Mouse (Mus musculus) CH12.LX (cell line): ENCODE measurements at regions not wholly inside any gene's neighbourhood (a gene's known extent, or its start where the extent isn't known, plus 50 kb on each side); places are given as distances from the start of the nearest gene placed in this dataset.

Experiments
- DNase-seq: peaks from one replicate; pipeline ENCODE4 v3.0.0-alpha.2; 2013; ENCODE audit errors: extremely low read depth
- H3K27ac ChIP-seq: 2 replicates; pipeline ENCODE4 v1.5.1; 2012; ENCODE audit warnings: low read depth, mild to moderate bottlenecking, control low read depth, moderate library complexity; ENCODE audit not compliant: insufficient read depth
- H3K27me3 ChIP-seq: replicated peaks from 2 replicates; pipeline ENCODE3; 2012; ENCODE audit warnings: inconsistent platforms
- H3K36me3 ChIP-seq, 2 experiments: replicated peaks in 1 of 2; 2 replicates each; pipeline versions ENCODE3 to v1.6.1; 2012; ENCODE audit warnings: inconsistent platforms in 1 of 2, low read length in 1 of 2, mild to moderate bottlenecking in 1 of 2, mixed read lengths in 1 of 2, moderate library complexity in 1 of 2; ENCODE audit not compliant: control insufficient read depth in 1 of 2, insufficient read depth in 1 of 2
- H3K4me1 ChIP-seq, 2 experiments: 2 replicates each; pipeline ENCODE4 v1.6.1; 2012; ENCODE audit warnings: inconsistent platforms in 1 of 2, moderate library complexity in 1 of 2; ENCODE audit not compliant: insufficient read depth in 2 of 2, control insufficient read depth in 1 of 2
- H3K4me2 ChIP-seq: 2 replicates; pipeline ENCODE4 v1.6.1; 2012; ENCODE audit warnings: low read depth, mild to moderate bottlenecking, control low read depth; ENCODE audit not compliant: poor library complexity, insufficient read depth, severe bottlenecking
- H3K4me3 ChIP-seq, 3 experiments: fragments of 150-350 bp in 1 of 3; sonication (generic) in 1 of 3; replicated peaks in 1 of 3; 2 replicates each; pipeline versions ENCODE3 to v1.5.1; 2011 to 2012; ENCODE audit warnings: low read depth in 2 of 3, low read length in 2 of 3, mild to moderate bottlenecking in 2 of 3, moderate library complexity in 2 of 3, control low read depth in 1 of 3, improper control_type of control experiment in 1 of 3, inconsistent platforms in 1 of 3, mixed read lengths in 1 of 3; ENCODE audit not compliant: poor library complexity in 1 of 3
- H3K79me2 ChIP-seq: replicated peaks from 2 replicates; pipeline ENCODE4 v1.6.1; 2012; ENCODE audit warnings: mild to moderate bottlenecking, moderate library complexity; ENCODE audit not compliant: control insufficient read depth, poor library complexity, insufficient read depth, severe bottlenecking; ENCODE audit errors: extremely low read depth
- H3K9ac ChIP-seq: 2 replicates; pipeline ENCODE4 v1.6.1; 2012; ENCODE audit warnings: low read depth, mild to moderate bottlenecking, control low read depth, moderate library complexity; ENCODE audit not compliant: insufficient read depth
- H3K9me3 ChIP-seq: replicated peaks from 2 replicates; pipeline ENCODE3; 2012; ENCODE audit warnings: low read length, inconsistent platforms, mixed read lengths
- CHD1 ChIP-seq: IDR thresholded peaks from 2 replicates; pipeline ENCODE4 v1.6.1; 2012; ENCODE audit warnings: low read depth, low read length, improper control_type of control experiment, inconsistent platforms
- CHD2 ChIP-seq: IDR thresholded peaks from 2 replicates; pipeline ENCODE4 v1.6.1; 2011; ENCODE audit warnings: low read length, improper control_type of control experiment
- ELF1 ChIP-seq: IDR thresholded peaks from 2 replicates; pipeline ENCODE4 v1.6.1; 2014; ENCODE audit warnings: low read depth, mild to moderate bottlenecking, inconsistent platforms, low read length, improper control_type of control experiment
- EP300 ChIP-seq: IDR thresholded peaks from 2 replicates; pipeline ENCODE4 v1.6.1; 2011; ENCODE audit warnings: low read length, improper control_type of control experiment
- ETS1 ChIP-seq: conservative IDR thresholded peaks from 2 replicates; pipeline ENCODE4 v1.6.1; 2012; ENCODE audit warnings: low read depth, mild to moderate bottlenecking, inconsistent platforms, low read length, improper control_type of control experiment, moderate library complexity
- GABPA ChIP-seq: IDR thresholded peaks from 2 replicates; pipeline ENCODE4 v1.6.1; 2012; ENCODE audit warnings: low read depth, low read length, improper control_type of control experiment, inconsistent platforms; ENCODE audit not compliant: insufficient replicate concordance
- HCFC1 ChIP-seq: IDR thresholded peaks from 2 replicates; pipeline ENCODE4 v1.6.1; 2012; ENCODE audit warnings: low read depth, mild to moderate bottlenecking, inconsistent platforms, low read length, improper control_type of control experiment
- JUN ChIP-seq: IDR thresholded peaks from 2 replicates; pipeline ENCODE4 v1.6.1; 2011; ENCODE audit warnings: low read depth, mild to moderate bottlenecking, low read length, improper control_type of control experiment, moderate library complexity; ENCODE audit not compliant: insufficient read depth
- KAT2A ChIP-seq: IDR thresholded peaks from 2 replicates; pipeline ENCODE4 v1.6.1; 2012; ENCODE audit warnings: low read length, improper control_type of control experiment, inconsistent platforms; ENCODE audit not compliant: insufficient replicate concordance
- MAX ChIP-seq: IDR thresholded peaks from 2 replicates; pipeline ENCODE4 v1.6.1; 2011; ENCODE audit warnings: low read length, improper control_type of control experiment
- MAZ ChIP-seq: IDR thresholded peaks from 2 replicates; pipeline ENCODE4 v1.6.1; 2012; ENCODE audit warnings: low read depth, mild to moderate bottlenecking, inconsistent platforms, low read length, improper control_type of control experiment, moderate library complexity
- MEF2A ChIP-seq: IDR thresholded peaks from 2 replicates; pipeline ENCODE4 v1.6.1; 2014; ENCODE audit warnings: low read depth, mild to moderate bottlenecking, inconsistent platforms, low read length, improper control_type of control experiment, borderline replicate concordance
- NELFE ChIP-seq: IDR thresholded peaks from 2 replicates; pipeline ENCODE4 v1.6.1; 2011; ENCODE audit warnings: low read depth, low read length, improper control_type of control experiment
- NRF1 ChIP-seq: IDR thresholded peaks from 2 replicates; pipeline ENCODE4 v1.6.1; 2014; ENCODE audit warnings: low read depth, mild to moderate bottlenecking, inconsistent platforms, low read length, improper control_type of control experiment, moderate library complexity
- PAX5 ChIP-seq: IDR thresholded peaks from 2 replicates; pipeline ENCODE4 v1.6.1; 2012; ENCODE audit warnings: low read length, inconsistent platforms, mixed read lengths
- POLR2A ChIP-seq: IDR thresholded peaks from 2 replicates; pipeline ENCODE4 v1.6.1; 2011; ENCODE audit warnings: low read depth, mild to moderate bottlenecking, improper control_type of control experiment, low read length
- RCOR1 ChIP-seq: conservative IDR thresholded peaks from 2 replicates; pipeline ENCODE4 v1.6.1; 2012; ENCODE audit warnings: low read depth, mild to moderate bottlenecking, inconsistent platforms, low read length, improper control_type of control experiment
- SIN3A ChIP-seq: IDR thresholded peaks from 2 replicates; pipeline ENCODE4 v1.6.1; 2012; ENCODE audit warnings: low read length, improper control_type of control experiment, inconsistent platforms
- TBP ChIP-seq: conservative IDR thresholded peaks from 2 replicates; pipeline ENCODE4 v1.6.1; 2011; ENCODE audit warnings: low read depth, low read length, improper control_type of control experiment
- TCF12 ChIP-seq: IDR thresholded peaks from 2 replicates; pipeline ENCODE4 v1.6.1; 2014; ENCODE audit warnings: low read depth, mild to moderate bottlenecking, inconsistent platforms, low read length, improper control_type of control experiment
- UBTF ChIP-seq: IDR thresholded peaks from 2 replicates; pipeline ENCODE4 v1.6.1; 2012; ENCODE audit warnings: low read depth, mild to moderate bottlenecking, inconsistent platforms, low read length, improper control_type of control experiment, moderate library complexity
- USF1 ChIP-seq: IDR thresholded peaks from 2 replicates; pipeline ENCODE4 v1.6.1; 2014; ENCODE audit warnings: low read depth, mild to moderate bottlenecking, inconsistent platforms, low read length, improper control_type of control experiment
- USF2 ChIP-seq: conservative IDR thresholded peaks from 2 replicates; pipeline ENCODE4 v1.6.1; 2011; ENCODE audit warnings: low read depth, low read length, improper control_type of control experiment
- ZKSCAN1 ChIP-seq: IDR thresholded peaks from 2 replicates; pipeline ENCODE4 v1.6.1; 2012; ENCODE audit warnings: low read depth, inconsistent platforms, low read length, improper control_type of control experiment, borderline replicate concordance
- dilution Hi-C: fragments of 300-500 bp; cut with MboI; formaldehyde crosslinking; loops from 2 replicates; pipeline ENCODE4 v1.14.3; 2020; ENCODE audit warnings: low sequenced_read_pairs; ENCODE audit not compliant: extremely low pct_unique_long_range_greater_than_20kb, extremely low pct_ligation_motif_present
- in situ Hi-C: fragments of 300-500 bp; cut with MboI; formaldehyde crosslinking; loops from 3 replicates; pipeline ENCODE4 v1.14.3; 2019; ENCODE audit warnings: low sequenced_read_pairs, low pct_ligation_motif_present, low pct_unique_long_range_greater_than_20kb, mixed read lengths

DNA sequence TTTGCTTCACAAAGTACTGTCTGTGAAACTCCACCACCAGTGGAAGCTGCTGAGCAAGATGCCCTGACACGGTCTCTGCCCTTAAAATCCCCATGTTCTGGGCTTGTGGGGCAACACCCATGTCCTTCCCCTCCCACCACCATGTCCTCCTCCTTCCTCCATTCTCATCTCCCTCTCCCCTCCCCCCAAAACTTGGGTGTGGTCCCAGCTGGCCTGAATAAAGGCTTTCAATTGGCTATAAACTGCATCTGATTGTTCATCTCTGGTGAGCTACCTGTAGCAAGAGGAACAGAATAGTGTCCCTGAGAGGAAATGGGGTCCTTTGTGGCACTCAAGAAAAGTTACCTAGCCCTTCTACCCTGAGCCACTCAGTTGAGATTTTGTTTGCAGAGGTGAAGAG is 91.8 kb downstream of the Slc16a9 start:
- H3K9me3 ChIP-seq: peaks cover 45% of the 10 kb centered on the region

DNA sequence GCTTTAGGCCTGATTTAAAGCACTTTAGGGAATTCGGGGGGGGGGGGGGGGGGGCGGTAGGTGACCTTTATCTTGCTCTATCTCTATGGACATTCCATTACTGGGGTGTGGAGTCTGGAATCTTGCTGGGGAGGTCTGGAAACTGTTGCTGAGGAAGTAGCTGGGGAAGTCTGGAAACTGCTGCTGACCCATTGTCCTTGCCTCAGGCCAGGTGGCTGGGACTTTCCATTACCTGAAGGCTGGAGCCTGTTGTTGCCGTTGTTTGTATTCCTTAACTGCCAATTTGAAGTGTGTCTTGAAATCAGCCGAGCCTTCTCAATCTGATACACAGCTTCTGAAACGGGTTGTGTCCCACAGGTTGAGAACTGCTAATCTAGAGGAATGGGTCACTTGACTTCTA is 80.9 kb upstream of the Fam13c start:
- no peak for TF ChIP-seq NRF1
- TF ChIP-seq USF1: no peak
- dilution Hi-C loops (no loop called here), in situ Hi-C loops (no loop called here)
- no peak for DNase-seq
- Histone ChIP-seq H3K4me3 (no peak overlapping the region), H3K79me2 (no peaks in the 10 kb centered on the region), H3K9me3 (peaks cover 60% of the 10 kb centered on the region), H3K9ac (no peak overlapping the region), H3K36me3 (no peaks in the 10 kb centered on the region), H3K4me1 (no peaks in the 10 kb centered on the region), H3K4me2 (no peak overlapping the region), H3K27me3 (no peaks in the 10 kb centered on the region), H3K27ac (no peak overlapping the region)

More for the DNA sequence above, 91.8 kb downstream of the Slc16a9 start:
- Histone ChIP-seq H3K4me3 (no peak overlapping the region), H3K4me2 (no peak overlapping the region), H3K9ac (no peak overlapping the region), H3K4me1 (no peaks in the 10 kb centered on the region), H3K36me3 (no peaks in the 10 kb centered on the region), H3K27me3 (no peaks in the 10 kb centered on the region), H3K27ac (no peak overlapping the region), H3K79me2 (no peaks in the 10 kb centered on the region)
- no peak for DNase-seq
- TF ChIP-seq MAX (no peak), KAT2A (no peak), UBTF (no peak), JUN (no peak), ZKSCAN1 (no peak), PAX5 (no peak), ELF1 (no peak), CHD2 (no peak), USF2 (no peak), TBP (no peak), CHD1 (no peak)
- dilution Hi-C loops (no loop called here), in situ Hi-C loops (no loop called here)

DNA sequence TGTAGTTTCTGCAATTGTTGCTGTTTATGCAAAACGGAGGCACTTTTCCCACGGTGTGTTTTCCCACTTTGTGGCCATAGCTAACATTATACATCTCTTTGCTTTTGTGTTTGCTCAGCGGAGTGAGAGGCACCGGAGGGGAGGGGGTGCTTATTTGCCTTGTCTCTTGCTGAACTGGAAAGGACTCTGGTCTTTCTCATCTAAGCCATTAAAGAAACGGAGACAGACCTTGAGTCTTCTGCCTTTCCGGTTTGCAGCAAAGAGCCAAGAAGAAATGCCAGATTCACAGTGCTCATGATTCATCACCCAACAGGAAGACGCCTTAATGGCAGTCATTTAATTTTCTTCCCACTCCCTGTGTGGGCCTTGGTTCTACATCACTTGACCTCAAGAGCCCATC is 80.4 kb upstream of the Fam13c start:
- H3K27me3 ChIP-seq: no peaks in the 10 kb centered on the region
- no peak overlapping the region for H3K9ac ChIP-seq
- no peaks in the 10 kb centered on the region for H3K4me1 ChIP-seq
- no peaks in the 10 kb centered on the region for H3K79me2 ChIP-seq
- dilution Hi-C loops: no loop called here
- no peak overlapping the region for H3K4me2 ChIP-seq
- TF ChIP-seq MAX (no peak), RCOR1 (no peak), ELF1 (no peak), EP300 (no peak), JUN (no peak), ETS1 (no peak), TCF12 (no peak), MEF2A (no peak), KAT2A (no peak), GABPA (no peak), HCFC1 (no peak), MAZ (no peak), USF1 (no peak), USF2 (no peak), SIN3A (no peak), UBTF (no peak), NELFE (no peak), CHD1 (no peak), POLR2A (no peak), NRF1 (no peak)
- in situ Hi-C loops: no loop called here
- DNase-seq: no peak
- peaks cover 62% of the 10 kb centered on the region for H3K9me3 ChIP-seq
- H3K27ac ChIP-seq: no peak overlapping the region
- H3K36me3 ChIP-seq: no peaks in the 10 kb centered on the region
- H3K4me3 ChIP-seq: no peak overlapping the region
